Mouse (Mus musculus): ENCODE data around the gene Cnp. TPM values are rescaled to one million over a fixed set of nuclear protein-coding genes. Genes with fewer than 3 reads are reported as not detected.

Gene Cnp
- 15.7 and 16.9 TPM in 2 replicates for polyA plus RNA-seq (2014; fragmentation: Nextera tagmentation; extraction: Ambion mirVana)

GRCm38 (mm10) chr11:100574708-100575483 is at the start of gene Cnp:
Cnp (plus strand) TSS chr11:100574904.
- H3K27ac ChIP-seq (ENCODE audit: low read depth, low read length), result no peak within 1 kb of the TSS
- peaks cover 2% of the 10 kb centered on the region; the same call in 1 of the 2 replicates for H3K36me3 ChIP-seq (ENCODE audit: control insufficient read depth, insufficient read depth, low read length)
- peaks cover 5% of the 10 kb centered on the region for H3K27me3 ChIP-seq (ENCODE audit: control insufficient read depth, insufficient read depth, low read length)
- peak within 1 kb of the TSS; percentile 61 for H3K4me3 ChIP-seq (ENCODE audit: low read depth, low read length)
- 3% methylated on average over 47 of the region's 47 CpGs for WGBS
- peak within 1 kb of the TSS; percentile 85 for H3K4me2 ChIP-seq
- peak; percentile 64; the same call in 1 of the 2 replicates for ATAC-seq (ENCODE audit: low FRiP score)
- DNase-seq (ENCODE audit: low spot score, missing footprints), result peak; percentile 95
- H3K4me1 ChIP-seq (ENCODE audit: control insufficient read depth, insufficient read depth, low read length), result peaks cover 18% of the 10 kb centered on the region
- no peaks in the 10 kb centered on the region for H3K9me3 ChIP-seq (ENCODE audit: control insufficient read depth, low read length)
- peak within 1 kb of the TSS; percentile 68 for H3K9ac ChIP-seq (ENCODE audit: low read length)

- Histone ChIP-seq H3K9me3 (ENCODE audit: control insufficient read depth, low read length) (no peaks in the 10 kb centered on the region), H3K4me3 (ENCODE audit: low read depth, low read length) (peak overlapping the region; percentile 4; the same call in 1 of the 2 replicates), H3K36me3 (ENCODE audit: control insufficient read depth, insufficient read depth, low read length) (peaks cover 29% of the 10 kb centered on the region), H3K9ac (ENCODE audit: low read length) (peak overlapping the region; percentile 94; the same call in 1 of the 2 replicates), H3K4me2 (peak overlapping the region; percentile 64), H3K27me3 (ENCODE audit: control insufficient read depth, insufficient read depth, low read length) (no peaks in the 10 kb centered on the region), H3K4me1 (ENCODE audit: control insufficient read depth, insufficient read depth, low read length) (peaks cover 19% of the 10 kb centered on the region), H3K27ac (ENCODE audit: low read depth, low read length) (no peak overlapping the region)
- DNase-seq (ENCODE audit: low spot score, missing footprints) (no peak), ATAC-seq (ENCODE audit: low FRiP score) (no peak)
- WGBS, result 56% methylated on average over 11 of the region's 11 CpGs
Observed at GRCm38 (mm10) chr11:100524987-100525630, 49.6 kb upstream of the Cnp start.

GRCm38 (mm10) chr11:100526052-100526816 is 48.5 kb upstream of the Cnp start:
- Histone ChIP-seq H3K9me3 (ENCODE audit: control insufficient read depth, low read length) (no peaks in the 10 kb centered on the region), H3K27me3 (ENCODE audit: control insufficient read depth, insufficient read depth, low read length) (no peaks in the 10 kb centered on the region), H3K9ac (ENCODE audit: low read length) (peak overlapping the region; percentile 94), H3K4me1 (ENCODE audit: control insufficient read depth, insufficient read depth, low read length) (peaks cover 19% of the 10 kb centered on the region), H3K4me3 (ENCODE audit: low read depth, low read length) (peak overlapping the region; percentile 87), H3K36me3 (ENCODE audit: control insufficient read depth, insufficient read depth, low read length) (peaks cover 21% of the 10 kb centered on the region), H3K4me2 (peak overlapping the region; percentile 64), H3K27ac (ENCODE audit: low read depth, low read length) (no peak overlapping the region)
- ATAC-seq (ENCODE audit: low FRiP score) (no peak), DNase-seq (ENCODE audit: low spot score, missing footprints) (peak; percentile 87)
- WGBS, result 9% methylated on average over 15 of the region's 15 CpGs

GRCm38 (mm10) chr11:100527066-100527457 is 47.6 kb upstream of the Cnp start:
- Histone ChIP-seq H3K27ac (ENCODE audit: low read depth, low read length) (peak overlapping the region; percentile 77), H3K9ac (ENCODE audit: low read length) (peak overlapping the region; percentile 94), H3K27me3 (ENCODE audit: control insufficient read depth, insufficient read depth, low read length) (no peaks in the 10 kb centered on the region), H3K4me1 (ENCODE audit: control insufficient read depth, insufficient read depth, low read length) (peaks cover 19% of the 10 kb centered on the region), H3K9me3 (ENCODE audit: control insufficient read depth, low read length) (no peaks in the 10 kb centered on the region), H3K36me3 (ENCODE audit: control insufficient read depth, insufficient read depth, low read length) (peaks cover 15% of the 10 kb centered on the region), H3K4me3 (ENCODE audit: low read depth, low read length) (peak overlapping the region; percentile 87), H3K4me2 (peak overlapping the region; percentile 64)
- DNase-seq (ENCODE audit: low spot score, missing footprints) (peak; percentile 97), ATAC-seq (ENCODE audit: low FRiP score) (peak; percentile 53)
- WGBS, result under 1% methylated on average over 26 of the region's 26 CpGs

GRCm38 (mm10) chr11:100527458-100528374 is 47.0 kb upstream of the Cnp start, which contains the start of gene Acly:
Acly (minus strand) TSS chr11:100528000.
- Histone ChIP-seq H3K4me2 (peak within 1 kb of the TSS; percentile 64), H3K36me3 (ENCODE audit: control insufficient read depth, insufficient read depth, low read length) (peaks cover 8% of the 10 kb centered on the region), H3K9ac (ENCODE audit: low read length) (peak within 1 kb of the TSS; percentile 94), H3K27ac (ENCODE audit: low read depth, low read length) (peak within 1 kb of the TSS; percentile 77), H3K27me3 (ENCODE audit: control insufficient read depth, insufficient read depth, low read length) (no peaks in the 10 kb centered on the region), H3K9me3 (ENCODE audit: control insufficient read depth, low read length) (no peaks in the 10 kb centered on the region), H3K4me1 (ENCODE audit: control insufficient read depth, insufficient read depth, low read length) (peaks cover 19% of the 10 kb centered on the region), H3K4me3 (ENCODE audit: low read depth, low read length) (peak within 1 kb of the TSS; percentile 87)
- peak; percentile 98 for ATAC-seq (ENCODE audit: low FRiP score)
- DNase-seq (ENCODE audit: low spot score, missing footprints), result peak; percentile 100
- WGBS, result under 1% methylated on average over 54 of the region's 54 CpGs

GRCm38 (mm10) chr11:100528375-100529165 is 46.1 kb upstream of the Cnp start:
- peak overlapping the region; percentile 87 for H3K4me3 ChIP-seq (ENCODE audit: low read depth, low read length)
- ATAC-seq (ENCODE audit: low FRiP score), result no peak
- peaks cover 19% of the 10 kb centered on the region for H3K4me1 ChIP-seq (ENCODE audit: control insufficient read depth, insufficient read depth, low read length)
- no peaks in the 10 kb centered on the region; the same call in 1 of the 2 replicates for H3K36me3 ChIP-seq (ENCODE audit: control insufficient read depth, insufficient read depth, low read length)
- H3K27me3 ChIP-seq (ENCODE audit: control insufficient read depth, insufficient read depth, low read length), result no peaks in the 10 kb centered on the region
- H3K4me2 ChIP-seq, result peak overlapping the region; percentile 64
- 22% methylated on average over 19 of the region's 19 CpGs for WGBS
- peak overlapping the region; percentile 8; the same call in 1 of the 2 replicates for H3K27ac ChIP-seq (ENCODE audit: low read depth, low read length)
- no peaks in the 10 kb centered on the region for H3K9me3 ChIP-seq (ENCODE audit: control insufficient read depth, low read length)
- no peak for DNase-seq (ENCODE audit: low spot score, missing footprints)
- H3K9ac ChIP-seq (ENCODE audit: low read length), result peak overlapping the region; percentile 51

GRCm38 (mm10) chr11:100533871-100534270 is 40.8 kb upstream of the Cnp start:
- no peaks in the 10 kb centered on the region for H3K27me3 ChIP-seq (ENCODE audit: control insufficient read depth, insufficient read depth, low read length)
- no peak overlapping the region for H3K4me3 ChIP-seq (ENCODE audit: low read depth, low read length)
- H3K36me3 ChIP-seq (ENCODE audit: control insufficient read depth, insufficient read depth, low read length), result no peaks in the 10 kb centered on the region
- no peaks in the 10 kb centered on the region for H3K4me1 ChIP-seq (ENCODE audit: control insufficient read depth, insufficient read depth, low read length)
- DNase-seq (ENCODE audit: low spot score, missing footprints), result no peak
- 20% methylated on average over 6 of the region's 6 CpGs for WGBS
- H3K9ac ChIP-seq (ENCODE audit: low read length), result no peak overlapping the region
- no peaks in the 10 kb centered on the region for H3K9me3 ChIP-seq (ENCODE audit: control insufficient read depth, low read length)
- no peak for ATAC-seq (ENCODE audit: low FRiP score)
- no peak overlapping the region for H3K27ac ChIP-seq (ENCODE audit: low read depth, low read length)
- no peak overlapping the region for H3K4me2 ChIP-seq

All from midbrain, embryonic 11.5 days (tissue).